Mouse (Mus musculus) ES-E14 (cell line): ENCODE results near the gene Clcnkb.

ENCODE experiments used
- CHD2 ChIP-seq: IDR thresholded peaks from 2 replicates; pipeline ENCODE4 v1.6.1; 2014; ENCODE audit warnings: mild to moderate bottlenecking, low read depth, low read length, inconsistent platforms
- ZNF384 ChIP-seq: IDR thresholded peaks from 2 replicates; pipeline ENCODE4 v1.6.1; 2012; ENCODE audit warnings: low read depth, low read length, inconsistent platforms

DNA sequence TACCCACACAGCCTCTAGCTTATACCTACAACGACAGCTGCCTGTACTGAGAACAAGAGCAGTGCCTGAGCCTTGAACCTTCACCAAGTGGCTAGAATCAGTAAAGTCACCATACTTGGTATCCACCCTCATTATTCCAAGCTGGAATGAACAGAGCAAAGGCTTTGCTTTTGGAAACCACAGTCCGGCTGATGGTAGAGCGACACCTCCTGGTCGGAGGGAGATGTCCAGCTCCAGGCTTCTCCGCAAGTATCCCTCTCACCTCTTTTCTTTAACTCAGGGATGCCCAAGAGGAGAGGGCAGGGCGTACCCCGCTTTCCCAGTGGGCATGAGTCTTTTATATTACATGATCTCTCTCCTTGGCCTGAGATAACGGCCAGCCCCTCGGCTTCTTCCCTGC lies 14.0 kb upstream of the Clcnkb start:
- no peak for TF ChIP-seq ZNF384
- no peak for TF ChIP-seq CHD2
